Mouse (Mus musculus) spleen, postnatal 10 days (tissue): ENCODE measurements around the gene Igf1r.
A peak's percentile ranks its signal among the peaks of the same experiment; 100 is the strongest.

Experiments used
- DNase-seq, 2 experiments: peaks; one replicate each; pipeline ENCODE4 v3.0.0; 2021 to 2022; ENCODE audit warnings: low spot score in 2 of 2

Gene Igf1r

DNA sequence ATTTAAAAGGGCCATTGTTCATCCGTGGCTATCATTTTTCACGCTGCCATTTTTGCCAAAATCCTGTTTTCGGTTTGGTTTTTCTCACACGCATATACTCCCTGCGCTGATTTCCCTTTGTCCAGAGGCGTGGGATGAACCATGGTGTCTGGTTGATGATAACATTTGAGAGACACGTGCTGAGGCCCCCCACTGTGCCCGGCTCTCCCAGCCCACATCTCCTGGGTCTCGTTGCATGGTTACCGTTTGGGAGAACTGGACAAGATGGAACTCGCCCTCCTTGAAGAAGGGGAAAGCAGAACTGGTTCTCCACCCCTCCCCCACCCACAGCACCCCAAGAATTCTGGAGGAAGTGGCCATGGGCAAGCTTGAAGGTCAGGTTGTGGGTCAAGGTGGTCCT lies 274.4 kb downstream of the Igf1r start:
- no peak for DNase-seq

DNA sequence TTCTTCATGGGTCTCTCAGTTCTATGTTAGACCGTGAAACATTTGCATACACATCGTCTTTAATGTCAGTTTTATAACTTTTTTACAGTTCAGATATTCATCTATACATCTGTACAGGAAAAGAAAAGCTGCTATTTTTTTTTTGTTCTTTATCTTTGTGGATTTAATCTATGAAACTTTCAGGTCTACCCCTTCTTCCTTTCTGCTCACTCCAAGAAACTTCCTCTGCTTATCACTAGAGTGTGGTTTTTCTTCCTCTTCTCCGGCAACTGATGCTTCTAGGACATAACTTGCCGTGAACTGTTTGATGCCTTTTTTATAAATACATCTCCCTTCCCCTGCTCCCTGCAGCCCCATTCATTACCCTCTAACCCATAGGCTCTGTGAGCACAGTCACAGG lies 275.0 kb downstream of the Igf1r start:
- DNase-seq: no peak

DNA sequence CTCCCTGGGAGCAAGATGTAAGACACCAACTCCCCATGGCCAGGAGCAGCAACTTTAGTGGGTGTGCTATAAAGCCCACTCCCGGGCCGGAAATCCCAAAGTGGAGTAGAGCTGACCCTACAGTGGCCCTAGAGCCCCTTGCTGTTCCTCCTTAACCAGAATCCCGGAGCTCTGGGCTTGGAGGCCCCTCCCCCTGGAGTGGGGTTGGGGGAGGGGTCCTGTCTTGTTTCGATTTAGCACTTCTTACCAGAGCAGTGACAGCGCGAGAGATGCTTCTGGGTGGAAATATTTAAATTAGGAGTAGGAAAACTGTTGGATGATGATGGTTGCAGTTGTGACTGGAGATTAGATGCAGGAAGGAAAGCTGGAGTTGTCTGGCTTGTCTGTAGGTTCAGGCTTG lies 275.9 kb downstream of the Igf1r start:
- DNase-seq: no peak

DNA sequence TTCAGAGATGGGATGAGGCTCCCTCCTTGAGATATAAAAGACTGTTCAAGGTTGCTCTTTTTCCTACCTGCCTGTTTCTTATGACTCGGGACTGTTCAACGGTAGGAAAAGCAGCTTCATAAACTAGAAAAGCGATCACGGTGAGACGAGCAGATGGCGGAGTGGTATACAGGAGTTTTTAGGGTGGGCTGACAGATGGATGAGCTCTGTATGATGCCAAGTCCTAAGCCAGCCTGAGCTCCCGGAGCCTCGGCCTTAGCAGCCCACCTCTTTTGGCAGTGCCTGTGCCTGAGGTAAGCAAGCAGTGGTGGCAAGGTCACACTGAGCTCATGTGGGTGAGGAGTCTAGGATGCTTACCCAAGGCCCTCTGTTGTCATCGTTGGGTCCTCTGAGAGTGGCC lies 278.2 kb downstream of the Igf1r start:
- DNase-seq: no peak

DNA sequence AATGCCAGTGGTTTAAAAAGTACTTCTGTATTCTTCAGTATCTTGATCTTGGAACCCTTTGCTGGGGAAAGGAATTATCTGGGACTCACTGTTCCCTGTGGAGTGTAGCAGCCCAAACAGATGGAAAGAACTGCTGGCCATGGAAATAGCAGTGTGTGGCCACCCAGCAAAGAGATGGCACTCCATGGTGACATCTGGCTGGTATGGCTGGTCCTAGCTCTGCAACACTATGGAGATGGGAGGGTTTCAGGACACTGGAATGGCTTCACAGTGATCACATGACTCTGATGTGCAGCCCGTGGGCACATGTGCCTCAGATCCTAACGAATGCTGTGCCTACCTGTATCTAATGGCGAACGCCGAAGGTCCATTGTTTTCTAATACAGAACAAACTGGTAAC lies 279.9 kb downstream of the Igf1r start:
- no peak for DNase-seq

DNA sequence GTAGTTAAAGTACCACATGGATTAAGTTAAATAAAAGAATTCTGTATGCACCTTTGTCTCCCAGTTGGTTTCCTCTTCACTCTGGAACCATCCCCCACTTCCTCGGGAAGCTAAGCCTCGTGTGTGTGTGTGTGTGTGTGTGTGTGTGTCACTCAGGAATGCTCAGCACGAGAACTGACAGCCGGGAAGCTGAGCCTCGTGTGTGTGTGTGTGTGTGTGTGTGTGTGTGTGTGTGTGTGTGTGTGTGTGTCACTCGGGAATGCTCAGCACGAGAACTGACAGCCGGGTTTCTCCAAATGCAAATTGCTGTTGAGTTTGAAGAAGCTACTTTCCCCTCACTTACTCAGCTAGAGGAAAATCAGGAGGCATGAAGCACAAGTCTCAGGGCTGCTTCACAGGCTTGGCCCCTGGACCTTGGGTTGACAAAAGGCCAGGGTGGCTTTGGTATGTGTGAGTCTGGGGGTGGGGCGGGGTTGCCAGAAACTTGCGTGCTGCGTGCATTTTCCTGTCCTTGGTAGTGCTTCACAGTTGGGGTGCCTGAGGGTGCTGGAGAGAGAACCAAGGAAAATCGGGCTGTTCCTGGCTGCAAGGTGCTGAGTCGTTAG lies 281.1 kb downstream of the Igf1r start:
- no peak for DNase-seq

DNA sequence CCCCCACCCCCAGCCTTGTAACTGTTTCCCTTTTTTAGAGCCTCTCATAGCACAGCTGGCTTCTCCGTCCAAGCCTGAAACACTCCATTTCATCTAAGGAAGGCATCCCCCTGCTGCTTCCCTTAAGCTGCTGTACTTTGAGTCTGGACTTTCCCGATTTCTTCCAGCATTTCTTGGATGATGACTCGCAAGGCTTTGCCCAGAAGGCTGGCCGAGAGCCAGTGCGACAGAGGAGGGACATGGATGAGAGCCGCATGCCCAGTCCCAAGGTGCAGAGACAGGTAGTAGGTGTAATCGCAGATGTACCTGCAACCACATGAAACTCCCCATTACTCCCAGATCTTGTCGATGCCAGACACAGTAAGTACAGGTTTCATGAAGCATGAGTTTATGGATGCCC lies 284.2 kb downstream of the Igf1r start:
- no peak for DNase-seq

DNA sequence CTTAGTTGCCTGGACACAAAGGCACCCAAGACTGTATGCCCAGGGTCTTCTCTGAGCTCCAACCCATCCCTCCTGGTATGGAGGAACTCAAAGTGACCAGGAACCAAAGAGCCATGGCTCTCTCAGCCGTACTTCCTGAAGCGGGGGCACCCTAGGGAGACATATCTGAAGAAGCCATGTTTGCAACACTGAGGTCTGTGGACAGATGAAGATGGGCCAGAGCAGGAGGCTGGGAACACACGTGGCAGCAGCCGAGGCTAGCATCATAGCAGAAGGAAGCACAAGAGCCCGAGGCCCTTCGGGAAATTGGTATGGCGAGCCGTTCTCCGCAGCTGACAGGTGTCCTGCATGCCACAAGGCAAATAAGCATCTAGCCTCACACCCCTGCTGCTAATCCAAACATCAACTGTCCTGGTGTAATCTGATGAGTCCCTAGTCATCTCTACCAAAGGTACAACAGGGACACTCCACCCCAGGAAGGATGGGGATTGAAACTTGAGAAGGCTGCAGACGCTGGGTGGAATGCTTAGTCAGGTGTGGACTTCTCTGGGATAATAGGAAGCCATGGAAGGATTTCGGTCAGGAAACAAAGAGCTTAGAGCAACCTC lies 286.7 kb downstream of the Igf1r start:
- DNase-seq: no peak

DNA sequence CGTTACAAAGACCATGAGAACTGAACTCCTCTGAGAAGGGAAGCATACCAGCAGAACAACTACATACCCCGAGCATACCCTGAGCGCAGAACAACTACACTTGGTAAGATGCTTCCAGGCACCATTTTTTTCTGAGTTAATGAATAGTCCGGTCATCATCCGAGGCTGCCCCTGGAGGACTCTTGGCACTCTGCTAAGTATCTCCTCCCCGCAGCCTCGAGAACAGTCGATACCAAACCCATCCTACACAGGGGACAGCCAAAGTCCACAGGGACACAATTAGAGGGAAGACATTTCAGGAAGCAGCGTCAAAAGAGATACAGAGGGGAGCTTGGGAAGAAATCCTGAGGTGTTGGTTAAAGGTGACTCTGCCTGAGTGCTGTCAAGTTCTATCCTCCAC lies 288.6 kb downstream of the Igf1r start:
- no peak for DNase-seq

DNA sequence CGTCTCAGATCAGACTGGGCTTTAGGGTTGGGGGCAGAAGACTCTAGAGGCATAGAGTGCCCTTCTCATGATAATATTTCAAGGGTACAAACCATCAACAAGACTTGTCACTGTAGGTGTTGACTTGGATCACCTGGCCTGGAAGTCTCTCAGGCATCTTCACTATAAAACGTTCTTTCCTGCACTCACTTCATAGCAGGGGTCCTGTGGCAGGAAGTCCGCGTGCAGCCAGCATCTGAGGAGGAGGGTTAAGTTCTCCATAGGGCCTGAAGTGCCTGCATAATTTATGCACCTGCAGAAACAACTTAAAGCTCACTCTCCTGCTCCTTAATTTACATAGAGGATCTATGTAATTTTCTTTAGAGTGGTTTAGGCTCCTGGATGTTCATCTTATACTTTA lies 293.1 kb downstream of the Igf1r start:
- no peak for DNase-seq

DNA sequence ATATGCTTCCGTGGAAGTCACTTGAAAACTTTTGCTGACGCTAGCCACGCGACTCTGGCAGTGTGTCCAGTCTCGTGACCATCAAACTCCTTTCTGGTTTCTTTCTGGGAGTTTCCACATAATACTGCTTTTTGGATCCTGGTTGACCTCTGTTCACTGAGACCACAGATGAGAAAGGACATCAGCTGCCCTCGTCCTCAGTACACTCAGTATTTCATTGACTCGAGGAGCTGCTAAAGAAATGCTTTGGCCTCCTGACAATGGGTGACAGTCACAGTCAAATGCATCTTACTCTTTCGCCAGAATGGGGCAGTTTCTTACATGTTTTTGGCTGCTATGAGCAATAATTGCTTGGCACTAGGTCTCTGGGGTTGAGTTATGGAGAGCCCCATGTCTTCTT lies 293.6 kb downstream of the Igf1r start:
- no peak for DNase-seq

DNA sequence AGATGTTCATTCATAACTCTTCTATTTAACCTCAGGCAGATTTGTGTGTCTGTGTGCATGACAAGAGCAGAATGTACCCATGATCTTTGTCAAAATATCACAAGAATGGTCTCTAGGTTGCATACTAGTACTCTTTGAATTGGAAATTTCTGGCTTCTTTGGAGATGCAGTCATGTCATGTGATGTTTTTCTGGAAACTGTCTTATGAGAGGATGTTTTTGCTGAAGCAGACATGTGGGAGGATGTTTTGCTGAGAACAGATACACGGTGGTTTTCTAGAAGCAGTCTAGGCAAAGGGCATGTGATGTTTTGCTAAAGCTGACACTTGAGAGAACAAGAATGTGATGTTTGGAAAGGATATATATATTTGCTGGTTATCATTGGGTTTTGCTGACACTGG lies 297.8 kb downstream of the Igf1r start:
- DNase-seq: no peak

DNA sequence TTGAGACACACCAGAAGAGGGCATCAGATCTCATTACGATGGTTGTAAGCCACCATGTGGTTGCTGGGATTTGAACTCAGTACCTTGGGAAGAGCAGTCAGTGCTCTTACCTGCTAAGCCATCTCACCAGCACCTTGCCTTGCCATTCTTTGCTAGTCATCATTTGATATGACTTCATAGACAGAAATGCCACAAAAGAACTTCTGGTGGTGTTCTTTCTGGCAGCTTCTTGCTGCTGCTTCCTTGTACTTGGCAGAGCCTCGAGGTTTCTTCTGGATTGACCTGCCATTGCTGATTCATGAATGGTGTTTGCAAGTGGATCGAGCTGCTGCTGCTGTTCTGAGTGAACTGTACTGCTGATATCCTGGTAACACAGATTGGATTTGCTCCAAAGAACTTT lies 298.3 kb downstream of the Igf1r start:
- DNase-seq: no peak

DNA sequence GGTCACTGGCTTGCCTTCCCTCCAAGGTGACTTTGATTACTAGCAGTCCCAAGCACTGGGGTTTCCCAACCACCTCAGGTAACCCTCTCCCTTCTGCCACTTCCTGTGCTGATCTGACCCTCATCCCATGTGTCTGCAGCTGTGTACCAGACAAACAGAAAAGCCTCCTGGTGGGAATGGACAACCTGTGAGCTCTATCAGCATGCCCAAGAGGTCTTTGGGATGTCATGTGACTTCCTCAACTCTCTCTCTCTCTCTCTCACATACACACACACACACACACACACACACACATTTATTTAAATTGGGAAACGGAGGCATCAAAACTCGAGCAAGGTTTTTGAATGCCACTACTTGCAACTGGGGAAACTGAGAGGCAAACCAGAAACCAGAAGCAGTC lies 305.1 kb downstream of the Igf1r start:
- no peak for DNase-seq

DNA sequence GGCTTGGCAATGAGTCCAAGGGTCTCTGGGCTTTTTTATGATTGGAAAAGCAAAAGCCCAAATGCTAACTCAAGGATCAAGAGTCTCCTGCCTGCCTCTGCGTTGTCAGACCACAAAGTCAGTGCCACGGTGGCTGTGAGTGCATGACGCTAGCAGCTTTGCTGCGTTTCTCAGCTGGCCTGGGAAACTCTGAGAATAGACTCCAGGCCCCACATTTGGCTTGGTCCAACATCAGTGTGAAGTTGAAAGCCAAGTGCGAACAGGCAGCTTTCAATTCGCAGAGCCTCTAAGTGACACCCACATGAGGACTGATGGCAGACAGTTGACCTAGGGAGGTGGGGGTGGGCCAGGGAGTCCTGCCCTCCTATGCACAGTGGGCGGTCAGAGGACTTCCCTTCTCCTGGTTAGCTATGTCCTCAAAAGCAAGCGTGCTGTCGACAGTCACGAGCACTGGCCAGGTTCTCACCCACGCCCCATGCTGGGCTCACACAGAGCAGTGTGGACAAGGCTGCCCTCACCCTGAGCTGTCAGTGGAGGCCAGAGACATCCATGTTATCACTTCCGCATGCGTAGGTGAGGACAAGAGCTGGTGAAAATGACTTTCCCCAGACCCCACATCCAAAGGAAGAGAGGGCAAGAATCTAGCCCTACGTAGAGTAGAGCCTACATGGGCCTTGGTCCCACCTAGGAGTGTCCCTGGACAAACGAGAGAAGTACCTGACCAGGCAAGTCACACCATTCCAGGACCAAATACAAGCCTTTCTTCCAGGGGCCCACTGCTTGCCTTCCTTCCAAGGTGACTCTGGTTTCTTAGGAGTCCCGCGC lies 305.9 kb downstream of the Igf1r start:
- DNase-seq: no peak

DNA sequence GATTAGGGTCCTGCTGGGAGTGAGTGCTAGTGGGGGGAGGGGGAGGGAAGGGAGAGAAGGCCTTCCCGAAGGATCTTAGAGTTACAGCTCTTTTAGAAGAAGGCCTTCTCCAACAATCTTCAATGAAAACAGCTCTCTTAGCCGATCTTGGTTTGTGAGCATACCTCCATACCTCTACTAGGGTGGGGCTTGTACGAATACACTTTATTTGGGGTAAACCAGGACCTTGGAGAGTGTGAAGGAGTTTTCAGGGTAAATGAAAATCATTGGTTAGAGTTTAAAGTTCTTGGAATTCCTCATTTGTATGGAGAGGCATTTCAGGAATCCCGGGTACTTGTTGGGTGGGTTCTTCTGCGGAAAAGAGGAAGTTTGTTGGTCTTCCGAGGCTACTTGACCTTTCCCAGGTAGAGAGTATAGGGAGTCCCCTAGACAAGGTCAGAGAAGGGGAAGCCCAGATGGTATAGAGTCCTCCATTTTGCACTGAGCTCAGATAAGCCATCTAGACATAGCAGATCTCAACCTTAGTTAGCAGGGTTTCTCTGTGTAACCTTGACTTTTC lies 307.0 kb downstream of the Igf1r start:
- DNase-seq: no peak

DNA sequence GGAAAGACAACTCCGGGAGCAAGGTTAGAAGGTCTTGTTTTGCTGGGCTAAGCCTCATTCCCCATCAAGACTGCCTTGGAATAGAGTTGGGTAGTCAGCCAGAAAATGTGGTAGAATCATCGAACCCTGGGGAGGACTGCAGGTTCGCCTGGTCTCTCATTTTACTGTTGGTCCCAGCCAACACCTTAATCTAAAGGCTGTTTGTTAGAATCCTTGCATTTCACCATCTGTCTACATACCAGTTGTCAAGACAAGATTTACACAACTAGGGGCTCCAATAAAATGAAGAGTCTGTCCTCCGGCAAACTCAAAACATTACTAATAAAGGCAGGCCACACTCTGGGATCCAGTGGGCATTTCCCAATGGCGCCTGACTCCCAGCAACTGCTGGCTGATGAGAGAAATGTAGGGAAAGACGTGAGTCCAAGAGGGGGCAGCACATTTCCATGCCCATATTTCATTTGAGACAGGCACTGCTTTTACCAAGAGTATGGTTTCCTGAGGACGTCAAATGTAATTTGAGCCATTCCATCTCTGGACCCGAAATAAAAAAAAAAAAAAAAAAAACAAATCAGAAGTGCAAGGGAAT lies 310.1 kb downstream of the Igf1r start:
- DNase-seq: no peak

DNA sequence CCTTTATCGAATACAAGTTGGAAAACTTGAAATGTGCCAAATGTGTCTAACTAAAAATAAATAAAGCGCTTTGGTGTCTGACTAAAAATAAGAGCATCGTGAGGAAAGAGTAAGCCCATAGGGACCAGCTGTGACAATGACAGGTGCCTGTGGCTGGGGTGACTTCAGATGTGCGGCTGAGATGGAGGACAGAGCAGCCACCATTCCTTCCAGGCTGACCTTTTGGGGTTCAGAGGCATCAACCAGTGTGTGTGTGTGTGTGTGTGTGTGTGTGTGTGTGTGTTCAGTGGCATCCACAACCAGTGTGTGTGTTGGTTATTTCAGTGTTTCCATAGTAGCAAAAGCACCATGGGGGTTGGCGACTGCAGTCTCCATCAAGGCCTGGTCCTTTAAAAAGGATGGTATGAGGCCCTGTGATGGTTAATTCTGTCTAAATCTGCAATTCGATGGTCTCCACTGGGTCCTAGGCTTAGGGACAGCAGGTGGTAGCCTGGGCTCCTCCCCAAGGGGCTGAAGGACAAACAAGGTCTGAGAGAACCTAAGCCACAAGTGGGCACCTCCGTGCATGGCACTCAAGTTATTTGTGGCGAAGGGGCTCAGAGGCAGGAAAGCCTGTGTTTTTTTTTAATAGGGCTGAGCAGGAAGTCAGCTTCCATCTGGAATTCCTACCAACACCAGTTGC lies 310.9 kb downstream of the Igf1r start:
- no peak for DNase-seq

DNA sequence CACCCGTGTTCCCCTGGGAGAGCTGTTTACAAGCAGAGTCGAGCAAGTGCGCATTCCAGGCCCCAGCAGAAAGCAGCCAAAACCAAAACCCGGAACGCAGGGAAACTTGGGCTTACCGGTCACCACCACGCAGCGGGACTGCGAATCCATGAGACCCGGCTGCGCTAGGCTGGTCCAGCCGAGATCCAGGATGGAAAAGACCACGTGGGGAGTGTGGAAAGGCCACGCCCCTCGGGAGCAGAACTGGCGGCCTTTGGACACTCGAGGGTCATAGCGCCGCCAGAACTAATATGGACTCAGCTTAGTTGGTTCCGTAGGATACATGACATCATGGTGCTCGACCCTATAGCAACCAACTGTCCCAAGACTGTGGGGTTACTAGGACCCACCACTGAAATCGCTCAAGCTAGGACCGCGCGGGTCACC lies 311.4 kb downstream of the Igf1r start, which contains the start of gene Pgpep1l:
Gene Pgpep1l (minus strand): TSS at position 206 of the 426 bp plus-strand sequence.
- peak in 1 of 2 experiments; percentile 16 for DNase-seq

DNA sequence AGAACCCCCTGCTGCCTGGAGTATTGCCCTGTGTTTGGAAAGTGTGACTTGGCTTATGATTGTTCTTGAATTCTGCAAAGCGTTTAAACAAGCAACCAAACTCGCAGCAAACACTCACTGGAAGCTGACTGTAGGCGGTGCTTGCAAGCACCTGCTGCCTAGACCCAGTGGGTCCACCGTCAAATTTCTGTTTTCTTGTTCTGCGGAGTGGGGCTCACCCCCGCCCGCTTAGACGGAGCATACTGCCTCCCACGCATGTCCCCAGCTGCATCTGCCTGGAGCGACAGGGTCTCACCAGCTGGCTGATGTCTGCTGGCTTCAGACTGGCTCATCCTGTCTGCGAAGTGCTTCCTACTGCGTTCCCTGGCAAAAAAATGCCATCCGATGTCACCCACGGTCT lies 311.9 kb downstream of the Igf1r start:
- DNase-seq: peak in 1 of 2 experiments; percentile 66

DNA sequence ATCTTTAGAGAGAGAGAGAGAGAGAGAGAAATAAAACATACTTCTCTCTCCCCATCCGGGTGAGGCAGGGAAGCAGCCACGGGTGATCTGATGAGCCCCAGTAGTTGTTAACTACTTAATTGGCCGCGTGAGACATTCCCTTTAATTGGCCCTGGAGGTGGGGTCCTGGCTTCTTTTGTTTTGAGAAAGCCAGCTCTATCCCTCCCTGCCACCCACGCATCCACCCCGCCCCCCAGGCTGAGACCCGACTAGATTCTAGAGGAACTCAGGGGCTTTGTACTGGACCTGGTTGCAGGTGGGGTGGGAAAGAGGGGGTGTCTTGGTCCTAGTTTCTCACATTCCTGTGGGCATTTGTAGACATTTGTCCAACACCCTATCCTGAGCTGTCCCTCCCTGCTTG lies 312.8 kb downstream of the Igf1r start:
- DNase-seq: no peak

DNA sequence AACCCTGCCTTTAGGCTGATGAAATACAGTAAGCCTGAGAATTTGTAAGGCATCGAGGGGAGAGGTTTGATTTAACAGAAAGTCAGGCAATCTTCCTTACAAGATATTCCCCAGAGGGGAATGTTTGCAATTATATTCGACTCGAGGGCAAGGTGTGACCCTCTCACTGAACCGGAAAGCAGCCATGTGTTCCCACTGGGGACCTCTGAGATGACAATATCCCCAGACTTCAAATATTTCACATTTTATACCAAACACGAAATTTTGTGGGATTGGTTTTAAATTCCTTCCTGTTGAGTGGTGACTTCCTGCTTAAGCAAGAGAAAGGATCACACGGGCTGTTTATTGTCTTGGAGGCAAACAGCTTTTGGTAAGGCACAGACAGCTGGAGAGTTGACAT lies 314.1 kb downstream of the Igf1r start:
- no peak for DNase-seq
